Mouse (Mus musculus) myocyte (in vitro differentiated cells): ENCODE measurements around the gene Zranb3.

Source experiments
- E2F4 ChIP-seq: IDR thresholded peaks from one replicate; pipeline ENCODE4 v1.6.1; 2011; ENCODE audit warnings: mild to moderate bottlenecking, control low read depth, moderate library complexity; ENCODE audit not compliant: insufficient read depth
- MAX ChIP-seq: IDR thresholded peaks from one replicate; pipeline ENCODE4 v1.6.1; 2011; ENCODE audit warnings: low read depth, mild to moderate bottlenecking, control low read depth
- MYOG ChIP-seq, 3 experiments: IDR thresholded peaks; one replicate each; pipeline ENCODE4 v1.6.1; 2011; ENCODE audit warnings: control low read depth in 2 of 3, low read depth in 2 of 3, mild to moderate bottlenecking in 2 of 3; ENCODE audit not compliant: insufficient read length in 2 of 3, control insufficient read depth in 1 of 3, insufficient read depth in 1 of 3
- POLR2A ChIP-seq: IDR thresholded peaks from one replicate; pipeline ENCODE4 v1.6.1; 2011; ENCODE audit warnings: low read depth, mild to moderate bottlenecking, control low read depth, moderate library complexity; ENCODE audit not compliant: insufficient read length
- POLR2AphosphoS2 ChIP-seq: IDR thresholded peaks from one replicate; pipeline ENCODE4 v1.6.1; 2011; ENCODE audit warnings: low read depth, control low read depth; ENCODE audit not compliant: insufficient read length
- SRF ChIP-seq: IDR thresholded peaks from one replicate; pipeline ENCODE4 v1.6.1; 2011; ENCODE audit warnings: low read depth; ENCODE audit not compliant: control insufficient read depth, insufficient read length
- TCF12 ChIP-seq: IDR thresholded peaks from one replicate; pipeline ENCODE4 v1.6.1; 2011; ENCODE audit warnings: mild to moderate bottlenecking, control low read depth; ENCODE audit not compliant: poor library complexity, insufficient read depth, severe bottlenecking
- USF1 ChIP-seq: IDR thresholded peaks from one replicate; pipeline ENCODE4 v1.6.1; 2011; ENCODE audit warnings: low read depth, mild to moderate bottlenecking, control low read depth, moderate library complexity

DNA sequence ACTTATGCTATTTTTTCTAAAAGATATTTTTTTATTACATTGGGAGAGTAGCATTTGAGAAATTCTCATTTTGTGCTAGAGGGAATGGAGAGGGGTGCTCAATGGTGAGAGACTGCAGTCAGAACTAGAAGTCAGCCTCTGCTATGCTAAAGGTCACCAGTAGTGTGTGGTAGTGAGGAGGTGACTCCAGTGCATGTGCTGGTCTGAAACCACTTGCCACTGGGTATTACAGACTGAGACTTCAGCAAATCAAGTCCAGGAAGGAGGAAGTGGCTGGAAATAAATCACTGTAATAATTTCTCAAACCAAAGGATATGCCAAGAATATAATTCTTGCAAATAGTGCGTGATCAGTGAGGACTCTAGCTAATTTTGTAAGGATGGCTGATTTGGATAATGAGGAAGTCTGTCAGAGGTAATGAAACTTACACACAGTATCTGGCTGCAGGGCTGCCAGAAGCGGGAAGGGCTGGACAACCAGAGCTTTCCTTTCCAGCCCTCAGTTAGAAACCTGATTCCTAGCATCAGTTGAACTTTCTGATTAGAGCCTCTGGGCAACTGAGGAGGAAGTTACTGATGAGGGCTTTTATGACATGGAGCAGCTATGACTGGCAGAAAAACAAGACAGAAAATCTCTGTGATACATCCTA lies 121.8 kb downstream of the Zranb3 start:
- TF ChIP-seq USF1 = no peak
- no peak for TF ChIP-seq POLR2AphosphoS2
- no peak for TF ChIP-seq POLR2A
- no peak for TF ChIP-seq TCF12
- TF ChIP-seq MAX = no peak
- TF ChIP-seq MYOG (IDR thresholded peaks at IDR 0.05; ENCODE audit: control insufficient read depth in 1 of 3, insufficient read depth in 1 of 3, insufficient read length in 2 of 3, low read depth in 2 of 3) = no peak
- no peak for TF ChIP-seq E2F4
- TF ChIP-seq SRF = no peak
